Mouse (Mus musculus) forebrain, embryonic 11.5 days (tissue): ENCODE measurements around the gene Tead3. TPM values are rescaled to one million over a fixed set of nuclear protein-coding genes. Genes with fewer than 3 reads are reported as not detected.

Experiments used
- ATAC-seq: fragments of 200-750 bp; cut with Nextera tagmentation; replicated peaks from 2 replicates; pipeline ENCODE4 v1.8.0; 2017; ENCODE audit warnings: moderate TSS enrichment; ENCODE audit not compliant: low FRiP score
- DNase-seq: peaks from one replicate; pipeline ENCODE4 v3.0.0-alpha.2; 2017; ENCODE audit warnings: low spot score
- H3K27ac ChIP-seq: fragments of 300-500 bp; sonication (generic); 2 replicates; pipeline ENCODE4 v1.5.1; 2014; ENCODE audit warnings: low read depth, low read length
- H3K27me3 ChIP-seq: fragments of 300-500 bp; sonication (generic); 2 replicates; pipeline ENCODE4 v1.6.1; 2014; ENCODE audit warnings: mild to moderate bottlenecking, low read length, mixed read lengths; ENCODE audit not compliant: control insufficient read depth, insufficient read depth
- H3K36me3 ChIP-seq: fragments of 300-500 bp; sonication (generic); 2 replicates; pipeline ENCODE4 v1.6.1; 2014; ENCODE audit warnings: mild to moderate bottlenecking, low read length, moderate library complexity, mixed read lengths; ENCODE audit not compliant: control insufficient read depth, insufficient read depth
- H3K4me1 ChIP-seq: fragments of 300-500 bp; sonication (generic); replicated peaks from 2 replicates; pipeline ENCODE4 v1.6.1; 2014; ENCODE audit warnings: low read length, mixed read lengths; ENCODE audit not compliant: control insufficient read depth, insufficient read depth
- H3K4me2 ChIP-seq: fragments of 300-500 bp; sonication (generic); 2 replicates; pipeline ENCODE4 v1.6.1; 2014; ENCODE audit warnings: low read depth, mild to moderate bottlenecking, low read length, moderate library complexity, mixed read lengths; ENCODE audit not compliant: severe bottlenecking
- H3K4me3 ChIP-seq: fragments of 300-500 bp; sonication (generic); 2 replicates; pipeline ENCODE4 v1.5.1; 2014; ENCODE audit warnings: low read depth, low read length
- H3K9ac ChIP-seq: fragments of 300-500 bp; sonication (generic); 2 replicates; pipeline ENCODE4 v1.6.1; 2014; ENCODE audit warnings: low read length
- H3K9me3 ChIP-seq: fragments of 300-500 bp; sonication (generic); 2 replicates; pipeline ENCODE4 v1.6.1; 2016; ENCODE audit warnings: low read length, mixed read lengths; ENCODE audit not compliant: control insufficient read depth
- WGBS: fragments of 180-500 bp; shearing (Covaris S2); extraction: QIAGEN DNeasy Blood & Tissue Kit; methylation state at CpG from one replicate; pipeline ENCODE4 v1.1.7; 2014; 5-methylcytosine and 5-hydroxymethylcytosine counted together
- polyA plus RNA-seq: library from polyadenylated mRNA; unstranded; fragments of >200 nt; fragmentation: Nextera tagmentation; extraction: Ambion mirVana; gene quantifications from 2 replicates; pipeline ENCODE4 v1.2.1, GENCODE M21; 2014

The Tead3 gene
- polyA plus RNA-seq, 1 experiment from 2014 or later = 5.6 TPM

- Histone ChIP-seq H3K27ac (no peak overlapping the region), H3K9ac (no peak overlapping the region), H3K4me1 (0 out of 2 replicates have a peak, but pooled peaks cover 5% of the 10 kb centered on the region), H3K27me3 (no peaks in the 10 kb centered on the region), H3K9me3 (no peaks in the 10 kb centered on the region; the same call in 1 of the 2 replicates), H3K4me2 (no peak overlapping the region), H3K36me3 (no peaks in the 10 kb centered on the region; the same call in 1 of the 2 replicates), H3K4me3 (no peak overlapping the region)
- ATAC-seq (no peak), DNase-seq (no peak)
- 84% methylated on average over 8 of the region's 8 CpGs for WGBS
Observed at GRCm38 (mm10) chr17:28323786-28324185, 26.8 kb downstream of the Tead3 start.

GRCm38 (mm10) chr17:28321700-28322099 lies 28.9 kb downstream of the Tead3 start:
- Histone ChIP-seq H3K9ac (no peak overlapping the region), H3K9me3 (no peaks in the 10 kb centered on the region; the same call in 1 of the 2 replicates), H3K4me1 (no peaks in the 10 kb centered on the region), H3K36me3 (no peaks in the 10 kb centered on the region; the same call in 1 of the 2 replicates), H3K27ac (no peak overlapping the region), H3K4me3 (no peak overlapping the region), H3K27me3 (no peaks in the 10 kb centered on the region), H3K4me2 (no peak overlapping the region)
- no peak for ATAC-seq
- 95% methylated on average over 4 of the region's 4 CpGs for WGBS
- no peak for DNase-seq

- 82% methylated on average over 9 of the region's 9 CpGs for WGBS
- Histone ChIP-seq H3K4me3 (no peak overlapping the region), H3K27me3 (no peaks in the 10 kb centered on the region), H3K4me2 (no peak overlapping the region), H3K36me3 (peaks cover 3% of the 10 kb centered on the region; the same call in 1 of the 2 replicates), H3K4me1 (peaks cover 7% of the 10 kb centered on the region), H3K9me3 (no peaks in the 10 kb centered on the region), H3K9ac (no peak overlapping the region), H3K27ac (no peak overlapping the region)
- ATAC-seq = no peak
- no peak for DNase-seq
Observed at GRCm38 (mm10) chr17:28317725-28318124, 32.9 kb downstream of the Tead3 start.

- H3K36me3 ChIP-seq = peaks cover 3% of the 10 kb centered on the region; the same call in 1 of the 2 replicates
- ATAC-seq (no peak), DNase-seq (no peak)
- no peak overlapping the region for H3K4me3 ChIP-seq
- peaks cover 7% of the 10 kb centered on the region for H3K4me1 ChIP-seq
- H3K27me3 ChIP-seq = no peaks in the 10 kb centered on the region
- H3K27ac ChIP-seq = no peak overlapping the region
- 58% methylated on average over 8 of the region's 8 CpGs for WGBS
- no peak overlapping the region for H3K4me2 ChIP-seq
- no peak overlapping the region for H3K9ac ChIP-seq
- H3K9me3 ChIP-seq = no peaks in the 10 kb centered on the region
Observed at GRCm38 (mm10) chr17:28317091-28317490, 33.5 kb downstream of the Tead3 start.

GRCm38 (mm10) chr17:28316476-28316875 lies 34.1 kb downstream of the Tead3 start:
- no peak for DNase-seq
- Histone ChIP-seq H3K4me1 (peaks cover 7% of the 10 kb centered on the region), H3K9ac (no peak overlapping the region), H3K4me3 (no peak overlapping the region), H3K36me3 (peaks cover 3% of the 10 kb centered on the region; the same call in 1 of the 2 replicates), H3K27ac (no peak overlapping the region), H3K4me2 (no peak overlapping the region), H3K9me3 (no peaks in the 10 kb centered on the region), H3K27me3 (no peaks in the 10 kb centered on the region)
- 93% methylated on average over 9 of the region's 9 CpGs for WGBS
- ATAC-seq = no peak

- H3K9ac ChIP-seq = no peak overlapping the region; the same call in 1 of the 2 replicates
- peaks cover 3% of the 10 kb centered on the region; the same call in 1 of the 2 replicates for H3K36me3 ChIP-seq
- no peak overlapping the region for H3K4me2 ChIP-seq
- no peak overlapping the region for H3K4me3 ChIP-seq
- H3K9me3 ChIP-seq = no peaks in the 10 kb centered on the region
- no peaks in the 10 kb centered on the region for H3K27me3 ChIP-seq
- DNase-seq (no peak), ATAC-seq (no peak)
- WGBS = 86% methylated on average over 20 of the region's 20 CpGs
- no peak overlapping the region for H3K27ac ChIP-seq
- H3K4me1 ChIP-seq = peaks cover 7% of the 10 kb centered on the region
Observed at GRCm38 (mm10) chr17:28315611-28316160, 34.9 kb downstream of the Tead3 start.

GRCm38 (mm10) chr17:28313880-28314225 lies 36.8 kb downstream of the Tead3 start:
- 2% methylated on average over 11 of the region's 11 CpGs for whole genome bisulfite sequencing
- peak; percentile 6; the same call in 1 of the 2 replicates for ATAC-seq
- Histone ChIP-seq H3K9ac (peak overlapping the region; percentile 84), H3K27ac (peak overlapping the region; percentile 55), H3K27me3 (no peaks in the 10 kb centered on the region), H3K9me3 (no peaks in the 10 kb centered on the region), H3K4me2 (peak overlapping the region; percentile 84), H3K36me3 (peaks cover 3% of the 10 kb centered on the region; the same call in 1 of the 2 replicates), H3K4me1 (peaks cover 7% of the 10 kb centered on the region), H3K4me3 (peak overlapping the region; percentile 58)
- DNase-seq = no peak

- Histone ChIP-seq H3K27ac (peak within 1 kb of the TSS; percentile 55), H3K4me2 (peak within 1 kb of the TSS; percentile 84), H3K4me3 (peak within 1 kb of the TSS; percentile 58), H3K4me1 (peaks cover 9% of the 10 kb centered on the region), H3K27me3 (no peaks in the 10 kb centered on the region), H3K9ac (peak within 1 kb of the TSS; percentile 84), H3K36me3 (peaks cover 3% of the 10 kb centered on the region; the same call in 1 of the 2 replicates), H3K9me3 (no peaks in the 10 kb centered on the region)
- ATAC-seq (peak; percentile 98), DNase-seq (peak; percentile 100)
- WGBS = under 1% methylated on average over 67 of the region's 69 CpGs
Observed at GRCm38 (mm10) chr17:28313212-28313879, 37.3 kb downstream of the Tead3 start, which contains the start of gene Fance. Fance (plus strand) TSS chr17:28313519.
